Mouse (Mus musculus) MEL (cell line): ENCODE measurements around the gene Rab8b. TPM values are rescaled to one million over a fixed set of nuclear protein-coding genes. Genes with fewer than 3 reads are reported as not detected.

ENCODE experiments used
- DNase-seq: peaks from one replicate; pipeline ENCODE4 v3.0.0; 2011; ENCODE audit warnings: low read depth, low spot score
- H3K27ac ChIP-seq: 2 replicates; pipeline ENCODE4 v1.5.1; 2012; ENCODE audit warnings: low read depth, mild to moderate bottlenecking, control low read depth, low read length, moderate library complexity; ENCODE audit not compliant: control insufficient read depth
- H3K27me3 ChIP-seq, 2 experiments: fragments of 150-350 bp in 1 of 2; sonication (generic) in 1 of 2; 2 replicates each; pipeline ENCODE4 v1.6.1; 2012; ENCODE audit warnings: low read length in 2 of 2, mild to moderate bottlenecking in 2 of 2, improper control_type of control experiment in 1 of 2, moderate library complexity in 1 of 2; ENCODE audit not compliant: insufficient read depth in 2 of 2, control insufficient read depth in 1 of 2
- H3K36me3 ChIP-seq, 2 experiments: 2 replicates each; pipeline ENCODE4 v1.6.1; 2012 to 2014; ENCODE audit warnings: low read length in 2 of 2, improper control_type of control experiment in 1 of 2, inconsistent platforms in 1 of 2, mild to moderate bottlenecking in 1 of 2; ENCODE audit not compliant: insufficient read depth in 2 of 2, control insufficient read depth in 1 of 2
- H3K4me1 ChIP-seq, 2 experiments: fragments of 150-350 bp in 1 of 2; sonication (generic) in 1 of 2; 2 replicates each; pipeline ENCODE4 v1.6.1; 2012; ENCODE audit warnings: low read length in 2 of 2, improper control_type of control experiment in 1 of 2, mild to moderate bottlenecking in 1 of 2; ENCODE audit not compliant: insufficient read depth in 2 of 2, control insufficient read depth in 1 of 2
- H3K4me3 ChIP-seq, 2 experiments: fragments of 150-350 bp in 1 of 2; sonication (generic) in 1 of 2; 2 replicates each; pipeline ENCODE4 v1.5.1; 2012; ENCODE audit warnings: low read depth in 2 of 2, low read length in 2 of 2, mild to moderate bottlenecking in 2 of 2, moderate library complexity in 2 of 2, control low read depth in 1 of 2, improper control_type of control experiment in 1 of 2; ENCODE audit not compliant: control insufficient read depth in 1 of 2, insufficient read depth in 1 of 2
- H3K79me2 ChIP-seq: 2 replicates; pipeline ENCODE4 v1.6.1; 2012; ENCODE audit warnings: mild to moderate bottlenecking, low read length, moderate library complexity; ENCODE audit not compliant: control insufficient read depth, poor library complexity, insufficient read depth
- H3K9ac ChIP-seq: 2 replicates; pipeline ENCODE4 v1.6.1; 2012; ENCODE audit warnings: low read depth, mild to moderate bottlenecking, control low read depth, low read length, moderate library complexity; ENCODE audit not compliant: control insufficient read depth, poor library complexity, severe bottlenecking
- H3K9me3 ChIP-seq: fragments of 150-350 bp; sonication (generic); replicated peaks from 2 replicates; pipeline ENCODE4 v1.6.1; 2012; ENCODE audit warnings: mild to moderate bottlenecking, low read length, improper control_type of control experiment, moderate library complexity; ENCODE audit not compliant: insufficient read depth
- BHLHE40 ChIP-seq: IDR thresholded peaks from 2 replicates; pipeline ENCODE4 v1.6.1; 2012; ENCODE audit warnings: low read depth, mild to moderate bottlenecking, inconsistent platforms, low read length, improper control_type of control experiment, borderline replicate concordance
- CHD1 ChIP-seq: IDR thresholded peaks from 2 replicates; pipeline ENCODE4 v1.6.1; 2012; ENCODE audit warnings: low read depth, mild to moderate bottlenecking, inconsistent platforms, low read length, improper control_type of control experiment
- CHD2 ChIP-seq: IDR thresholded peaks from 2 replicates; pipeline ENCODE4 v1.6.1; 2011; ENCODE audit warnings: low read length, improper control_type of control experiment
- CTCF ChIP-seq, 3 experiments: IDR thresholded peaks in 2 of 3; conservative IDR thresholded peaks in 1 of 3; 2 replicates each; pipeline ENCODE4 v1.5.1; 2011 to 2012; ENCODE audit warnings: low read length in 3 of 3, low read depth in 2 of 3, mild to moderate bottlenecking in 2 of 3, improper control_type of control experiment in 1 of 3, inconsistent platforms in 1 of 3, mixed read lengths in 1 of 3, moderate library complexity in 1 of 3; ENCODE audit not compliant: control insufficient read depth in 1 of 3, insufficient read depth in 1 of 3, poor library complexity in 1 of 3, severe bottlenecking in 1 of 3
- E2F4 ChIP-seq: IDR thresholded peaks from 2 replicates; pipeline ENCODE4 v1.6.1; 2011; ENCODE audit warnings: low read depth, low read length, improper control_type of control experiment, borderline replicate concordance
- ELF1 ChIP-seq: IDR thresholded peaks from 2 replicates; pipeline ENCODE4 v1.6.1; 2014; ENCODE audit warnings: low read depth, mild to moderate bottlenecking, inconsistent platforms, low read length, improper control_type of control experiment, moderate library complexity
- EP300 ChIP-seq, 2 experiments: IDR thresholded peaks; 2 replicates each; pipeline ENCODE4 v1.6.1; 2011; ENCODE audit warnings: improper control_type of control experiment in 2 of 2, low read length in 2 of 2, low read depth in 1 of 2, mild to moderate bottlenecking in 1 of 2
- ETS1 ChIP-seq: IDR thresholded peaks from 2 replicates; pipeline ENCODE4 v1.6.1; 2012; ENCODE audit warnings: low read depth, mild to moderate bottlenecking, inconsistent platforms, low read length, improper control_type of control experiment, moderate library complexity
- GABPA ChIP-seq: IDR thresholded peaks from 2 replicates; pipeline ENCODE4 v1.6.1; 2012; ENCODE audit warnings: low read depth, mild to moderate bottlenecking, inconsistent platforms, low read length, improper control_type of control experiment, moderate library complexity
- GATA1 ChIP-seq: IDR thresholded peaks from 2 replicates; pipeline ENCODE4 v1.6.1; 2011; ENCODE audit warnings: low read depth, low read length, improper control_type of control experiment
- HCFC1 ChIP-seq: IDR thresholded peaks from 2 replicates; pipeline ENCODE4 v1.6.1; 2012; ENCODE audit warnings: low read depth, mild to moderate bottlenecking, inconsistent platforms, low read length, improper control_type of control experiment, moderate library complexity
- JUND ChIP-seq: IDR thresholded peaks from 2 replicates; pipeline ENCODE4 v1.6.1; 2011; ENCODE audit warnings: low read depth, mild to moderate bottlenecking, improper control_type of control experiment, low read length
- KAT2A ChIP-seq: conservative IDR thresholded peaks from 2 replicates; pipeline ENCODE4 v1.6.1; 2012; ENCODE audit warnings: low read depth, low read length, improper control_type of control experiment, inconsistent platforms
- MAFK ChIP-seq: IDR thresholded peaks from 2 replicates; pipeline ENCODE4 v1.6.1; 2011; ENCODE audit warnings: low read depth, mild to moderate bottlenecking, low read length, improper control_type of control experiment, borderline replicate concordance
- MAX ChIP-seq: IDR thresholded peaks from 2 replicates; pipeline ENCODE4 v1.6.1; 2011; ENCODE audit warnings: low read length, improper control_type of control experiment
- MAZ ChIP-seq: IDR thresholded peaks from 2 replicates; pipeline ENCODE4 v1.6.1; 2012; ENCODE audit warnings: low read depth, mild to moderate bottlenecking, inconsistent platforms, low read length, improper control_type of control experiment
- MEF2A ChIP-seq: IDR thresholded peaks from 2 replicates; pipeline ENCODE4 v1.6.1; 2014; ENCODE audit warnings: low read depth, mild to moderate bottlenecking, inconsistent platforms, low read length, improper control_type of control experiment; ENCODE audit not compliant: poor library complexity, insufficient replicate concordance, severe bottlenecking; ENCODE audit errors: extremely low read depth
- MXI1 ChIP-seq: IDR thresholded peaks from 2 replicates; pipeline ENCODE4 v1.6.1; 2011; ENCODE audit warnings: mild to moderate bottlenecking, low read depth, low read length, improper control_type of control experiment
- MYB ChIP-seq: IDR thresholded peaks from 2 replicates; pipeline ENCODE4 v1.6.1; 2011; ENCODE audit warnings: mild to moderate bottlenecking, low read depth, low read length, improper control_type of control experiment
- NELFE ChIP-seq: IDR thresholded peaks from 2 replicates; pipeline ENCODE4 v1.6.1; 2011; ENCODE audit warnings: low read depth, low read length, improper control_type of control experiment
- NRF1 ChIP-seq: IDR thresholded peaks from 2 replicates; pipeline ENCODE4 v1.6.1; 2014; ENCODE audit warnings: low read depth, mild to moderate bottlenecking, inconsistent platforms, low read length, improper control_type of control experiment, moderate library complexity; ENCODE audit not compliant: poor library complexity, insufficient read depth, severe bottlenecking
- POLR2AphosphoS2 ChIP-seq: IDR thresholded peaks from 2 replicates; pipeline ENCODE4 v1.6.1; 2011; ENCODE audit warnings: low read length, improper control_type of control experiment
- POLR2AphosphoS5 ChIP-seq: IDR thresholded peaks from 2 replicates; pipeline ENCODE4 v1.6.1; 2012; ENCODE audit warnings: low read depth, borderline replicate concordance, mild to moderate bottlenecking, inconsistent platforms, low read length, moderate library complexity, mixed read lengths
- RAD21 ChIP-seq: IDR thresholded peaks from 2 replicates; pipeline ENCODE4 v1.6.1; 2011; ENCODE audit warnings: mild to moderate bottlenecking, low read depth, low read length, improper control_type of control experiment
- RCOR1 ChIP-seq: IDR thresholded peaks from 2 replicates; pipeline ENCODE4 v1.6.1; 2012; ENCODE audit warnings: low read depth, mild to moderate bottlenecking, inconsistent platforms, low read length, improper control_type of control experiment
- SIN3A ChIP-seq: IDR thresholded peaks from 2 replicates; pipeline ENCODE4 v1.6.1; 2012; ENCODE audit warnings: low read length, improper control_type of control experiment, inconsistent platforms
- SMC3 ChIP-seq: IDR thresholded peaks from 2 replicates; pipeline ENCODE4 v1.6.1; 2011; ENCODE audit warnings: low read depth, low read length, improper control_type of control experiment
- TAL1 ChIP-seq: IDR thresholded peaks from 2 replicates; pipeline ENCODE4 v1.6.1; 2012; ENCODE audit warnings: mild to moderate bottlenecking, inconsistent platforms, low read length, moderate library complexity, mixed read lengths
- TCF12 ChIP-seq: IDR thresholded peaks from 2 replicates; pipeline ENCODE4 v1.6.1; 2014; ENCODE audit warnings: low read depth, mild to moderate bottlenecking, inconsistent platforms, low read length, improper control_type of control experiment, moderate library complexity
- UBTF ChIP-seq: IDR thresholded peaks from 2 replicates; pipeline ENCODE4 v1.6.1; 2012; ENCODE audit warnings: low read depth, mild to moderate bottlenecking, inconsistent platforms, low read length, improper control_type of control experiment, moderate library complexity, borderline replicate concordance; ENCODE audit not compliant: insufficient read depth
- USF1 ChIP-seq: IDR thresholded peaks from 2 replicates; pipeline ENCODE4 v1.6.1; 2014; ENCODE audit warnings: low read depth, mild to moderate bottlenecking, inconsistent platforms, low read length, improper control_type of control experiment, moderate library complexity
- ZC3H11A ChIP-seq: IDR thresholded peaks from 2 replicates; pipeline ENCODE4 v1.6.1; 2012; ENCODE audit warnings: low read depth, mild to moderate bottlenecking, inconsistent platforms, low read length, improper control_type of control experiment
- ZKSCAN1 ChIP-seq: IDR thresholded peaks from 2 replicates; pipeline ENCODE4 v1.6.1; 2012; ENCODE audit warnings: low read depth, mild to moderate bottlenecking, inconsistent platforms, low read length, improper control_type of control experiment, moderate library complexity
- ZMIZ1 ChIP-seq: IDR thresholded peaks from 2 replicates; pipeline ENCODE4 v1.6.1; 2012; ENCODE audit warnings: low read depth, mild to moderate bottlenecking, inconsistent platforms, low read length, improper control_type of control experiment, moderate library complexity
- ZNF384 ChIP-seq: IDR thresholded peaks from 2 replicates; pipeline ENCODE4 v1.6.1; 2012; ENCODE audit warnings: low read depth, mild to moderate bottlenecking, inconsistent platforms, low read length, improper control_type of control experiment
- polyA plus RNA-seq, 2 experiments: library from polyadenylated mRNA; stranded (reverse) in 1 of 2; unstranded in 1 of 2; fragments of >175 nt in 1 of 2; fragments of >200 nt in 1 of 2; gene quantifications; 2 replicates each; pipeline versions ENCODE4 v1.2.1 to v1.2.4; 2012; ENCODE audit warnings: low replicate concordance in 2 of 2, low read depth in 1 of 2; ENCODE audit not compliant: insufficient read length in 2 of 2, insufficient read depth in 1 of 2, missing spikeins in 1 of 2
- total RNA-seq: library from RNA; depleted of rRNA; stranded (reverse); fragments of 300-350 nt; gene quantifications from 2 replicates; pipeline ENCODE4 v1.2.3, GENCODE M21; 2012

Gene Rab8b
- total and polyA plus RNA-seq, 3 experiments: 16.1 to 16.4 TPM; not detected in 1

DNA sequence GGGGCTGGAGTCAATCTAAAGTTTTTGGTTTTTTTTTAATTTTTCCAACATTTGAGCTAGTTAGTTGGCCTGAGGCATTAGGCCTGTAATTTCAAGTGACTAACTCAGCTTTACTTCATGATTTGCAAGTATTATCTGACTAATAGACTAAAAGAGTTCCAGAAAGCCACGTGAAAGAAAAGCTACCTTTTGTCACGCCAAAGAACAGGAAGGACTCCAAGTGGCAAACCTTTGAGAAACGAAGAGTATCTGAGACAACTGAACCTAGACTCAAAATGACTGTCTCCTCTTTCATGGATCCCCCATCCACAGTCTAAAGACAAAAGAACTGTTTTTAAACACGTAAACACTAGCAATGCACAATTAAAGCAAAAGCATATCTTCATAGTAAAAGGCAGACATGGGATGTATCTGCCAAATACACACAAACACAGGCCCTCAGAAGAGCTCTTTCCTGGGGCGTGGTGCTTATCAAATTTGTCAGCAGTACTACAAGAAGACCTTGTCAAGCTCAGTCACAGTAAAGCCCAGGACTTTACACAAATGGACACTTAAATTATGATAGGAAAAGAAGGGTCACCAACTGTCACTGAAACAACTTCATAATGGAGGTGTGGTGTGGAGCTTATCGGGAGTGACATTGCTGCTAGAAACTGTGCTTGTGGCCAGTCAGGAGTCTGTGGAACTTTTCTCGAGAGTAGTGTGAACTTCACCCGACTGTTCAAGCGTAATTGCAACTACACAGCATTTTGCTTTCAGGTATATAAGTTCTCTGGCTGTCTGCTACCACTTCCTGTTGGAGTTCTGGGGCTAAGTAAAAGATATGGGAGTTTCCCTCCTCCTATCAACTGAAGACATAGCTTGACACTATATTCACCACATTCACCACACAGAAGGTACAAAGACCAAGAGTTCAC lies 3.4 kb downstream of the Rab8b start:
- Histone ChIP-seq H3K79me2 (peaks cover 38% of the 10 kb centered on the region), H3K27me3 (no peaks in the 10 kb centered on the region), H3K9ac (peak overlapping the region; percentile 67), H3K9me3 (no peaks in the 10 kb centered on the region), H3K4me3 (peak overlapping the region; percentile 39 to 45), H3K4me1 (peaks cover 39 to 41% of the 10 kb centered on the region in 2 experiments), H3K27ac (peak overlapping the region; percentile 99), H3K36me3 (peaks cover 0 to 57% of the 10 kb centered on the region in 2 experiments; a peak in 2 of 4 replicates)
- peak; percentile 82 for DNase-seq
- TF ChIP-seq UBTF: no peak
- TF ChIP-seq MYB: no peak; the same call in 1 of the 2 replicates
- TF ChIP-seq HCFC1: no peak
- no peak for TF ChIP-seq E2F4
- TF ChIP-seq TAL1: peak; percentile 47
- no peak for TF ChIP-seq BHLHE40
- no peak for TF ChIP-seq SMC3
- no peak for TF ChIP-seq ZMIZ1
- no peak for TF ChIP-seq POLR2AphosphoS2
- TF ChIP-seq MEF2A: no peak
- TF ChIP-seq RAD21: no peak
- TF ChIP-seq JUND: no peak
- TF ChIP-seq GATA1: peak; percentile 65
- no peak for TF ChIP-seq MAZ
- TF ChIP-seq CHD1: no peak
- 0 out of 2 replicates have a peak, but pooled peaks have one; percentile 30 for TF ChIP-seq ETS1
- TF ChIP-seq MAFK: no peak
- no peak for TF ChIP-seq ZKSCAN1
- no peak for TF ChIP-seq NRF1
- TF ChIP-seq SIN3A: peak; percentile 79
- no peak for TF ChIP-seq KAT2A
- TF ChIP-seq EP300 (IDR thresholded peaks at IDR 0.05; ENCODE audit: low read depth in 1 of 2, low read length in 2 of 2): peak; percentile 57 to 66
- 0 out of 2 replicates have a peak, but pooled peaks have one; percentile 13 for TF ChIP-seq USF1
- no peak for TF ChIP-seq CHD2
- TF ChIP-seq ZC3H11A: no peak
- no peak for TF ChIP-seq CTCF (IDR thresholded peaks at IDR 0.05 in 2 of 3, conservative IDR thresholded peaks at IDR 0.05 in 1 of 3; ENCODE audit: control insufficient read depth in 1 of 3, insufficient read depth in 1 of 3, low read depth in 2 of 3, low read length in 3 of 3, poor library complexity in 1 of 3, severe bottlenecking in 1 of 3)
- no peak for TF ChIP-seq POLR2AphosphoS5
- TF ChIP-seq MXI1: peak; percentile 63
- no peak for TF ChIP-seq ZNF384
- peak; percentile 59; the same call in 1 of the 2 replicates for TF ChIP-seq TCF12
- no peak for TF ChIP-seq RCOR1
- TF ChIP-seq GABPA: no peak
- TF ChIP-seq MAX: peak; percentile 66
- no peak; the same call in 1 of the 2 replicates for TF ChIP-seq ELF1
- no peak; the same call in none of the 2 replicates for TF ChIP-seq NELFE
